Mouse (Mus musculus): ENCODE data around the gene Snapc5. TPM values are rescaled to one million over a fixed set of nuclear protein-coding genes. Genes with fewer than 3 reads are reported as not detected.

Gene Snapc5
- polyA plus RNA-seq, 1 experiment from 2014 or later = 14.8 TPM

DNA sequence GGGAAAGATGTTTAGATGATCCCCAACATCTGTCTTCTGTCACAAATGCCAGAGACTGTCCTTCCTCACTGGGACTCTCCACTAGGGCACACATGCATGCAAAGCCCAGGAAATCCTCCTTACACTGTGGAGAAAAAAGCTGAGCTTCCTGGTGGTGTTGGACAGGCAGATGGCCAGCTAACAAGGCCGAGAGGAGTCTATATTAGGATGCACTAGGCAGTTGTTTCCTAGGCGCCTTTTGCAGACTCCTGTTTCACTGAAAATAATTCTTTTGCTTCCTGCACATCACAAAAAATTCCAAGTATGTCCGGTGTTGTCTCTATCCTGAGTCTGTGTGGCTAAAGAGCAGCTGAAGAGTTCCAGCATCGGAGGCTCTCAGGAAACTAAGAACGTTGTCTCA is 52.1 kb downstream of the Snapc5 start:
- Histone ChIP-seq H3K9ac (replicated peaks) (no peak overlapping the region), H3K4me2 (ENCODE audit: low read depth, low read length) (no peak overlapping the region), H3K9me3 (ENCODE audit: low read length) (no peaks in the 10 kb centered on the region), H3K4me1 (ENCODE audit: insufficient read depth) (peaks cover 8% of the 10 kb centered on the region), H3K36me3 (replicated peaks; ENCODE audit: insufficient read depth, low read length) (no peaks in the 10 kb centered on the region), H3K27ac (ENCODE audit: low read depth) (no peak overlapping the region), H3K27me3 (ENCODE audit: insufficient read depth, low read length) (no peaks in the 10 kb centered on the region), H3K4me3 (ENCODE audit: low read depth, low read length) (no peak overlapping the region)
- no peak for TF ChIP-seq EP300 (IDR thresholded peaks at IDR 0.05; ENCODE audit: low read depth)
- no peak for TF ChIP-seq CTCF (IDR thresholded peaks at IDR 0.05; ENCODE audit: low read depth)
- WGBS (ENCODE audit: insufficient replicate concordance) = 63% methylated on average over 5 of the region's 5 CpGs
- DNase-seq = no peak
- no peak for ATAC-seq

DNA sequence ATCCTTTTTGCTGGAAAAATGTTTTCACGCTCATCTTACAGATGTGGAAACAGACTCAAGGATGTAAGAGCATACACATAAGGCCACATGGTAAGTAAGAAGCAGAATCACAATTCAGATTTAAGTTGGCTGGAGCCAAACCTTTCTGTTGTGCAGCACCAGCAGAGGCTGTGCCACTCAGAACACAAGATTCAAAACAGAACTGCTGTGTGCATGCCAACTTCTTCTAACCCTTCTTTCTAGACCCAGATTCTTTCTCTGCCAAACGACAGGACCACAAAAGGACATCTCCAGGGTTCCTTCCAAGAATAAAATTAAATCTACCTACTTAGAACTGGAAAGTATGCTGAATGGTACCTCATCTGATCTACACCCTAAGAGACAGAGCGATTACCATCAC is 52.6 kb downstream of the Snapc5 start:
- H3K9me3 ChIP-seq (ENCODE audit: low read length) = no peaks in the 10 kb centered on the region
- ATAC-seq (no peak), DNase-seq (no peak)
- H3K4me2 ChIP-seq (ENCODE audit: low read depth, low read length) = no peak overlapping the region
- WGBS (ENCODE audit: insufficient replicate concordance) = 79% methylated on average over 3 of the region's 3 CpGs
- no peak for TF ChIP-seq CTCF (IDR thresholded peaks at IDR 0.05; ENCODE audit: low read depth)
- no peak for TF ChIP-seq EP300 (IDR thresholded peaks at IDR 0.05; ENCODE audit: low read depth)
- no peak overlapping the region for H3K9ac ChIP-seq (replicated peaks)
- no peaks in the 10 kb centered on the region for H3K27me3 ChIP-seq (ENCODE audit: insufficient read depth, low read length)
- H3K4me3 ChIP-seq (ENCODE audit: low read depth, low read length) = no peak overlapping the region
- no peak overlapping the region for H3K27ac ChIP-seq (ENCODE audit: low read depth)
- H3K4me1 ChIP-seq (ENCODE audit: insufficient read depth) = peaks cover 8% of the 10 kb centered on the region
- no peaks in the 10 kb centered on the region for H3K36me3 ChIP-seq (replicated peaks; ENCODE audit: insufficient read depth, low read length)

DNA sequence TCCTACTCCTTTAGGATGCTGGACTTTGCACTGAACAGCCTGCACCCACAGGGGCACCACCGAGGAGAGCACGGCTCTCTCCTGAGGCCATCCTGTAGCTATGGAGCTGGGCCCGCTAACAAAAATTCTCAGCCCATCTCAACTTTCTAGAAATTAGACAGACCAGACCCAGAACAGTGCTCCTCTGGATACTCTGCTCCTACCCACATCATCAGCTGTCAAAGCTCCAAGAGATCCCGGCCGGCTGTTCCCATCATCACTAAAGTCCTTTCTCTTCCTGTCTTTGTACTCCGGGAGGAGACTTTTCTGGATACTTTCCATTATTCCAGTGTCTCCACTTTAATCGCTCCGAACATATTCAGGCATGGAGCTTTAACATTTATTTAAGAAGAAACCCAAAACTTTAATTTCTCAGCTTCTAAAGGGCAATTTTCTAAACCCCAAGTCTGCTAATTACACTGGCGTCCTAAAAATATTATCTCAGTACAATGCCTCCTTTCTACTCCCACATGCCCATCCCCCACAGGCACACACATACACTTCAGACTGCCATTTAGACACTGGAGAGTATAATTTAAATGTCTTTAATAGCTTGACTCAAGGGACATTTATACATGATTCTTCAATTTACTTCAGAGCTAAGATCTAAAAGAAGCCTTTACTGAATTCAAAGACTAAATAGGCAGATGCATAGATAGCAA is 53.3 kb downstream of the Snapc5 start:
- no peaks in the 10 kb centered on the region for H3K27me3 ChIP-seq (ENCODE audit: insufficient read depth, low read length)
- DNase-seq = no peak
- H3K4me1 ChIP-seq (ENCODE audit: insufficient read depth) = peaks cover 8% of the 10 kb centered on the region
- no peak for TF ChIP-seq EP300 (IDR thresholded peaks at IDR 0.05; ENCODE audit: low read depth)
- no peak for TF ChIP-seq CTCF (IDR thresholded peaks at IDR 0.05; ENCODE audit: low read depth)
- H3K4me2 ChIP-seq (ENCODE audit: low read depth, low read length) = no peak overlapping the region
- no peak overlapping the region for H3K4me3 ChIP-seq (ENCODE audit: low read depth, low read length)
- H3K9me3 ChIP-seq (ENCODE audit: low read length) = no peaks in the 10 kb centered on the region
- H3K27ac ChIP-seq (ENCODE audit: low read depth) = no peak overlapping the region
- WGBS (ENCODE audit: insufficient replicate concordance) = 70% methylated on average over 9 of the region's 9 CpGs
- ATAC-seq = no peak
- H3K36me3 ChIP-seq (replicated peaks; ENCODE audit: insufficient read depth, low read length) = no peaks in the 10 kb centered on the region
- H3K9ac ChIP-seq (replicated peaks) = no peak overlapping the region

Small RNAs within 50 kb of the gene (microRNA-seq; reads per million reads assigned to microRNA genes)
- gene Gm24106 = not detected

Other genes with a start within 250 kb of the Snapc5 start
- 1.8 and 2.9 TPM in 2 replicates for gene Smad6, start 157.2 kb upstream of the Snapc5 start, polyA plus RNA-seq (2015; fragmentation: Nextera tagmentation; extraction: Ambion mirVana)
- gene Lctl, start 62.1 kb upstream of the Snapc5 start, polyA plus RNA-seq (2015; fragmentation: Nextera tagmentation; extraction: Ambion mirVana) = not detected in 2 replicates
- 2.7 and 4.1 TPM in 2 replicates for gene Zwilch, start 6.2 kb upstream of the Snapc5 start, polyA plus RNA-seq (2015; fragmentation: Nextera tagmentation; extraction: Ambion mirVana)
- gene Rpl4, start 5.9 kb upstream of the Snapc5 start, polyA plus RNA-seq (2015; fragmentation: Nextera tagmentation; extraction: Ambion mirVana) = 600 and 612 TPM in 2 replicates
- 0.61 and 0.84 TPM in 2 replicates for gene Uchl4, start 55.9 kb downstream of the Snapc5 start, polyA plus RNA-seq (2015; fragmentation: Nextera tagmentation; extraction: Ambion mirVana)
- 27.5 and 28.9 TPM in 2 replicates for gene Map2k1, start 74.4 kb downstream of the Snapc5 start, polyA plus RNA-seq (2015; fragmentation: Nextera tagmentation; extraction: Ambion mirVana)
- gene Tipin, start 102.3 kb downstream of the Snapc5 start, polyA plus RNA-seq (2015; fragmentation: Nextera tagmentation; extraction: Ambion mirVana) = 104 and 109 TPM in 2 replicates
- gene Dis3l, start 162.0 kb downstream of the Snapc5 start, polyA plus RNA-seq (2015; fragmentation: Nextera tagmentation; extraction: Ambion mirVana) = 3.7 and 5.1 TPM in 2 replicates
- gene Megf11, start 206.4 kb downstream of the Snapc5 start, polyA plus RNA-seq (2015; fragmentation: Nextera tagmentation; extraction: Ambion mirVana) = 0.11 and 0.15 TPM in 2 replicates

Measured in liver, postnatal 0 days (tissue).